Mouse (Mus musculus) layer of hippocampus, adult 8-10 months (tissue): ENCODE results near the gene 4930524B15Rik. TPM values are rescaled to one million over a fixed set of nuclear protein-coding genes. Genes with fewer than 3 reads are reported as not detected.
"Not testable (repeated sequence)": the region's sequence is repeated elsewhere in the genome, so short reads cannot be mapped to it uniquely, and the experiment has no call there.

ENCODE experiments used
- DNase-seq, 2 experiments: peaks; one replicate each; pipeline ENCODE4 v3.0.0; 2022; ENCODE audit warnings: low spot score in 2 of 2
- total RNA-seq, 4 experiments: library from RNA; stranded (reverse); gene quantifications; 2 replicates each; pipeline ENCODE4 v1.2.4; 2022

The 4930524B15Rik gene
- total RNA-seq, 4 experiments from 2014 or later, result 0.16 to 0.22 TPM; not detected in 2

DNA sequence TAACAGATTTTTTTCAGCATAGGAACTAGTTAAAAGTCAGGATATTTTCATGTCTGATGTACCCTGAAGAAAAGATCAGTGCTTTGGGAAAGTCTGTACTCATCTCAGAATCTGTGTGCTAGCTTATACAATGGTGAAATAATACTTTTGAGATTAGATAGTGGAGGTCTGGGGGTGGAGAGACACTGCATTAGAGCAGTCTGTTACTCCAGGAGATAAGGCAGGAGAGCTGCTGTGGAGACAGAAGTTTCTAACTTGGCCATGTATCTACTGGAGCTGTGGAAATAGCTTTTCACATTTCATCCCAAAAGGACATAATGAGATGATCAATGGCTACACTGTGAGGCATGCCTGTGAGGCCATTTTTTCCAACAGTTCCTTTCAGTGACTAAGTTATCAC, 17.9 kb downstream of the 4930524B15Rik start:
- no peak for DNase-seq

DNA sequence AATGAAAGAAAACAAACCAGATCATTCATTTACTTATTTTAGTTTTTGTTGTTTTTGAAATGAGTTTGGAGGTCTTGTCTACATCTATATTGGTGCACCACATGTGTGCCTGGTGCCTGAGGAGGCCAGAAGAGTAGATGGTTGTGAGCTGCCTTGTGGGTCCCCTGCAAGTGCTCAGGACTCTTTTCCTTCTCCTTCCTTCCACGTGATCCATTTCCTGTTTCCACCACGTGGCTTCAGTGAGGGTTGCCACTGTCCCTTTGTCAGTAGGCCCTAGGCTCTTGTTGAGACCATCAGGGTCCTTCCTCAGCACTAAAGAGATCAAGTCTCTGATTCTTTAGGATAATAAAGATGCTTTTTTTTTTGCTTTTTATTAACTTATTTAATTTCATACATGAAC, 19.4 kb downstream of the 4930524B15Rik start:
- no peak for DNase-seq

DNA sequence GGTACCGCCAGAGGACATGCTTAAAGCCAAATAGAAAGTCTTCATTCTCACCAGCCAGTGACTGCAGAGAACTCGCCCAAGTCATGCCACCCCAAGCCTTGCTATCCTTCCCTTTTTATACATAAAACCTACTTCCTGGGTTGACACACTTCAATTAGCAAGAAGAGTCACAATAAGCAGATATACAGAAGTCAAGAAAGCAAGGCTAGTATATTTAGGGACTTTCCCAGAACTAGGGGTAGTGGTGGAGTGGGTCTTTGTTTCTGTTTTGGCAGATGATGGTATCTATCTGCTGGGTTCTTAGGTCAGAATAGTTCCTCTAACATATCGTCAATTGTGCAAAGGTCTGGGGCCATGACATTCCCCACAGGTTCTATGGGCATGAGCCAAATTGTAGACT, 27.1 kb downstream of the 4930524B15Rik start:
- DNase-seq, result no peak

DNA sequence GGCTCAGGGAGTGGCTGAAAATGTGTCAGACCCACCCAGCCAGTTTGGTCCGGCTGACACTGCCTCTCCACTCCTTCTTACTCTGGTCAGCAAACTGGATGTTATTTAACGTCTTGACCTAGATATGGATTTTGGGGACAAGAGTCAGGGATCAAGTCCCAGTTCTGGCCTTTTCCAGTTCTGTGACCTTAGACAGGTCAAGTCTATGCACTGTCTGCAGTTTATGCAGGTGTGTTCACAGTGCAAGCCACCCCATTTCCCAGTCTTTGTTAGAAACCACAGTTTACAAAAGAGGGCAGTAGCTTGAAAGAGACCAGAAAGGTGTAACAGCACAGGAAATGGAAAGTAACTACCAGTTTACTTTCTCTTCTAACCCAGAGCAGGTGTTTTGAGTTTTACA, 34.3 kb downstream of the 4930524B15Rik start:
- DNase-seq, result no peak

DNA sequence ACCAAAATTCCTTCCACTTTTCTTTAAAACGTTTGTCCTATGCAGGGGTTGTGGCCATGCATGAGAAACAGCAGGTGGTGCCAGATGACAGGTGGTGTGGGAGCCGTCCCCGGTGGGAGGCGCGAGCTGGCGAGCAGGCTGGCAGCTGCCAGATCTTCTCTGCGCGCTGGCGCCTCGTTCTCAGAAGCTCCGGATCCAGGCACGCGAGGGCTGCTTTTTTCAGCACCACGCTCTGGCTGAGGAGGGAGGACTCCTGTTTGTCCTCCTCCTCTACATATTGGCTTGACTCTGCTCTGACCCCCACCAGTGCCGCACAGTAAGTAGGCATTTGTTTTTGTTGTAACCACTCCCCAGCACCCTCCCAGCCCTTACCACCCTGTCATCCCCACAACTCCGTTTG, 34.9 kb downstream of the 4930524B15Rik start, which contains the start of gene Nsg2:
Gene Nsg2 (plus strand): TSS at position 183 of the 400 bp plus-strand sequence.
- peak; percentile 87 to 89 for DNase-seq

DNA sequence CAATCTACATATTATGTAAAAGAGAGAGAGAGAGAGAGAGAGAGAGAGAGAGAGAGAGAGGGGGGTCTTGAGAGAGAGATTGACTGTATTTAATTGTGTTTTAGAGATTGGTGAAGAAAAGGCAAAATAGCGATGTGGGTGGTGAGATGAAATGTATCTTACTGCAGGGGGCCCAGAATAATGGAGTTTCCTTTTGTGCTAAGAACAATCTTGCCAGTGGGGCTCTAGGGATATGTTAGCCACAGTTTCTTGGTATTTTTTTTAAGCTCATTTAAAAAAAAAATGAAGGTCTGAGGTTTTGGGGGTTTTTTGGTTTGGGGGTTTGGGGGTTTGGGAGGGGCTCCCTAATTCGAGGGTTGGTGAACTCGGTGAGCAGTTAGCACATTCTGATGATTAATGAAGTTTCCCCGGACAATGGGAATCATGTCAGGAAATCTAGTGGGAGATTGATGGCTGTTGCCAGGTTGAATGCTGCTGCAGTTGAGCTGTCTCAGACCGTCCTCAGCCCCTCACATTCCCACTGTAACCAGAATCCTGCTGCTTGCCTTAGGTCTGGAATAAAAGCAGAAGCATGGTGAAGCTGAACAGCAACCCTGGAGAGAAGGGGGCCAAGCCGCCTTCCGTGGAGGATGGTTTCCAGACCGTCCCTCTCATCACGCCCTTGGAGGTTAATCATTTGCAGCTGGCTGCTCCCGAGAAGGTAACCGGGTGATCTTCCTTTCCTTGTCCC, 36.0 kb downstream of the 4930524B15Rik start:
- DNase-seq, result no peak

DNA sequence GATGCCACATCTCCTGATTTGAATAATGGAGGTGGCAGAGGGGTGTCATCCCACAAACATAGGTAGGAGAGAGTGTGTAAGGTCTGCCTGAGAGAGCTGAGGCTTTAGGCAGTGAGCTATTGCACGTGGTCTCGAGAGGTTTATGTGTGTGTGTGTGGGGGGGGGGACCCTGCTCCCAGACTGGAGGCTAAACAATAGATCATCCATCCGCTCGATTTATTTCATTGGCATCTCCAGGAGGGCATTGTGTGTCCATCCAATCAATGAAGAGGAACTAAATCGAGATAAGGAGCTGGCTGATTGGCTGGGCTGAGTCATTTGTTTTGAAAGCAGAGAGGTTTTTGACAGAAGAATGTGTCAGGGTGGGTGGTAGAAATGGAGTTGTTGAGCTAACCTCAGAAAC, 37.3 kb downstream of the 4930524B15Rik start:
- peak in 1 of 2 experiments; percentile 53 for DNase-seq

DNA sequence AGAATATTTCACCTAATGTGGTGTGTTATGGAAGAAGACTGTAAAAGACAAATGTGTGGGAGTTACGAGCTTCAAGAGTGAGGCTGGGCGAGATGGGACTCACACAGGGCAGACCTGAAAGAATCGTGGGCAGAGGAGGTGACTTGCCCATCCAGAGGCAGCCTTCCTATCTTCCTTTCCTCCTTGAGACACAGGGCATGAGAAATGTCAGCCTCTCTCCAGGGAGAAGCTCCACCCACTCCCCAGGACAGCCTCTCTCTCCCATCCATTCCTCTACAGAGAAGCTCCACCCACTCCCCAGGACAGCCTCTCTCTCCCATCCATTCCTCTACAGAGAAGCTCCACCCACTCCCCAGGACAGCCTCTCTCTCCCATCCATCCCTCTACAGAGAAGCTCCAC, 42.7 kb downstream of the 4930524B15Rik start:
- not testable (repeated sequence) for DNase-seq

DNA sequence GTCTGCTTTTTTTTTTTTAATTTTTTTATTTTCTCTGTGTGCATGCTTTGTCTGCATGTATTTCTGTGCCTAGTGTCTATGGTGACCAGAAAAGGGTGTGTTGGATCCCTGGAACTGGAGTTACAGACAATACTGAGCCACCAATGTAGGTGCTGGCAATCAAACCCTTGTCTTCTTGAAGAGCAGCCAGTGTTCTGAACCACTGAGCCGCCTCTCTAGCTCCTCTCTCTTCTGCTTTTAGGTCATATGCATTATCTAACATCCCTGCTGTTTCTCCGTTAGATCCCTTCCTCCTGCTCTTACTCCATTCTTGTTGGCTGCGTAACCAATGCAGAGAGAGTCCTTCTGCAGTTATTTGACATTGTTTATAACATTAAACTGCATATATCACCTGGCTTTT, 43.5 kb downstream of the 4930524B15Rik start:
- DNase-seq, result no peak

DNA sequence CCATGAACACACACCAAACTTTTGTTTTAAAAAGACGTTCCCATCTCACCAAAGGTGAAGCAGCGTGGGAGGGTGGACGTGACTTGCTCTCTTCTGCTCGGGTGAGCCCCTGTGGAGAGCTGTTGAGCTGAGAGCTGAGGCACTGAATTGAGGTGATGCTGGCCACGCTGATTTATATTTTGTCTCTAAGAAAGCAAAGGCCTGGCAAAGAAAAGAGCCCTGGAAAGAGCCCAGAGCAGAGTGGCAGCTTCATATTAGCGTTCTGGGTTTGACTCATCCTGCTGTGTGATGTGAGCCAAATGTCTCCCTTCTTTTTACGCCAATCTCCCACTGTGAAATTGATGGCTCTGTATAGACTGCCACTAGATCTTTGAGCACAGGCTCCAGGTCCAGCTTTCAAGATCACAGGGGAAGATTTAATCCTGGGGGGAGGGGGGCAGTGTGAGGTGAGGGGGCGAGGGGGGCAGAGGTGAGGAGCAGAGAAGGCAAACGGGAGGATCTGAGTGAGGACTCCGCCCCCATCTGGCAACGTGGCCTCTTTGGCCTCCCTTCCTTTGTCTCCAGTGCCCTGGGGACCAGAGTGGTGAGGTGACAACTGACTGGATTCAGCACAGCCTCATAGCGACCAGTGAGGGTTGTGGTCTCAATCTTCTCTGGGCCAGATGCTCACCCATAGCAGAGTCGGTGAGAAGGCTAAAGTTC, 44.7 kb downstream of the 4930524B15Rik start:
- DNase-seq, result peak in 1 of 2 experiments; percentile 63

DNA sequence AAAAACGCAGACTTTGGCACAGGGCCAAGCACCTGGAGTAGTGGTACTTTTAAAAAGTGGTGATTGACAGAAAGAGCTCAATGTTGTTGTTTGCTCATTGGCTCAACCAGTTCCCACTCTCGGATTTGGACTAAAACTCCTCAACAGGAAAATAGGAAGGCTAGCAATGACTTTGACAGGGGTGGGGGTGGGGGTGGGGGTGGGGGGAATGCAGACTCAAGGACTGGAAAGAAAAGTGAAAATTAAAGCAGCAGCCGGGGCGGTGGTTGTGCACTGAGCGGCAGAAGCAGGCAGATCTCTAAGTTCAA, 45.2 kb downstream of the 4930524B15Rik start:
- DNase-seq, result no peak

DNA sequence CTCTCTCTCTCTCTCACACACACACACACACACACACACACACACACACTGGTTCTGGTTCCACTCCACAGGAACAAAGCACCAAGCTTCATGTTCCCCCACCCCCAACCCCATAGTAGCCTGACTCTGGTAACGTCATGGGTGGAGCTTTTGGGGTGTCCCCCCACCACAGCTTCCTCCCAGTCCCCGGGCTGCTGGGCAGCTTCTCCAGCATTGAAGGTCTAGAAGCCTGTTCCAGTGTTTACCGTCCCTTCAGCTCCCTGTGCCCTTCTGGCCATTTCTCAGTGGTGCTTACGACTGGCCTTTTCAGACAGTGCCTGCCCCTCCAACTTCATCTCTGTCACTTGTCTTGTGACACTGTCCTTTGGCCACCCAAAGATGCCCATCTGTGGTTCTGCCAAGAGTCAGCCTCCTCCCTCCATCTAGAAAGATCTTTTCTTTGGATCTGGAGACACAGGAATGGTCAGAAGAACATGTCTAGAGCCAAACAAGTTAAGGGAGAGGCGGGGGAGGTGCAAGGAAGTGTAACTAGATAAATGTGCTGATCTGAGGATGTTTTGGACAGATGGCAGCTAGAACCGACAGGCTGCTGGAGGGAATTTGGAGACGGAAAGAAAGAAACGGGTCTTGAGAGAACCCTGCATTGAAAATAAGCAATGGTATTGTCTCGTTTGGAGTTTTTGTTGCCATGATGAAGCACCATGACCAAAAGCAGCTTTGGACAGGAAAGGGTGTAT, 46.6 kb downstream of the 4930524B15Rik start:
- DNase-seq, result peak in 1 of 2 experiments; percentile 50

DNA sequence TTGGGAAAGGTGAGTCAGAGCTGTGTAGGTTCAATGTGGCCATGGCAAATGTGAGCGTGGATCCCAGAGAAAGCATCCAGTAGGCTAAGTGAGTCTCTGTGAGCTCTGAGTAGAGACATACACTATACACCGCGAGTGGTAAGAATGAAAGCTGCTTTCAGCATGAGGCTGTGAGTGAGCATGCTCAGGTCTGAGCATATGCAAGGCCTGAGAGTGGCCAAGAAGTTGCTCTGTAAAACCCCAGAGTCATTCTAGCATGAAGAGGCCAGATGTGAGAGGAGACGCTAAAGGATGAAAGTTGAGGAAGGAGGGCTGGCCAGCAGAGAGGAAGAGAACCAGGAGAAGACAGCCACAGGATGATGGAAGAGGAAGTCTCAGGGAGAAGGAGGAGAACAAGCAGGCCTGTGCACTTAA, 47.6 kb downstream of the 4930524B15Rik start:
- DNase-seq, result no peak

DNA sequence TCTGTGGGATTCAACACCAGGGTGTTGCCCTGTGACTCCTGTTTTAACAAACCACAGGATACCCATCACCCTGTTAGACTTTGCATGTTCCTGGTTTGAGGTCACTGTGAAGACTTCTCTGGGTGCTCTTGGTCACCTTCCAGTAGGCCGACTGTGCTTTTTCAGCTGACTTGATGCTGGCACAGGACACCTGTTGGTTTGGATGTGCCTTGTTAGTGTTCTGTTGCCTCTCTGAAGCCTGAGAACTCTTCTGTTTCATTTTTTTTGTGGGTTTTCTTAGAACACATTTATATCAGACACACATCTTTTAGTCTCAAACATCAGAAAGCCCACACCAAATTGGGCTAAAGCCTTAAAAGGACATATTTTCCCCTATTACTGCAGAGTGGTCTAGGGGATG, 48.2 kb downstream of the 4930524B15Rik start:
- no peak for DNase-seq

DNA sequence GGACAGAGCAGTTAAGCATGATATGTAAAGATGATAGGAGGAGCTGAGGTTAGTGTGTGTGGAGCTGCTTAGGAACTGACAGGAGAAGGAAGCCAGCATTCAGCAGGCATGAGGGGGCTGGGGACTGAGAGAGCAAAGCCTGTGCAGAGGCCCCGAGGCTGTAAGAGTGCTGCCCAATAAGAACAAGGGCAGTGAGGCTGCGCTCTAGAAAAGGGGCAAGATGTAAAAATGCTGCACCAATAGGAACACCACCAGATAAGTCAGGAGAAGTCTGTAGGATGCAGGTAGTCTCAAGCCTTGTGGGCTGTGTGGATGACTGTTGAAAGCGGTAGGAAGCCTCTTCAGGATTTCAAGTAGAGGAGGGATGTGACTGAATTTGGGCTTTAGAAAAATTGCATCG, 52.8 kb downstream of the 4930524B15Rik start:
- DNase-seq, result no peak

DNA sequence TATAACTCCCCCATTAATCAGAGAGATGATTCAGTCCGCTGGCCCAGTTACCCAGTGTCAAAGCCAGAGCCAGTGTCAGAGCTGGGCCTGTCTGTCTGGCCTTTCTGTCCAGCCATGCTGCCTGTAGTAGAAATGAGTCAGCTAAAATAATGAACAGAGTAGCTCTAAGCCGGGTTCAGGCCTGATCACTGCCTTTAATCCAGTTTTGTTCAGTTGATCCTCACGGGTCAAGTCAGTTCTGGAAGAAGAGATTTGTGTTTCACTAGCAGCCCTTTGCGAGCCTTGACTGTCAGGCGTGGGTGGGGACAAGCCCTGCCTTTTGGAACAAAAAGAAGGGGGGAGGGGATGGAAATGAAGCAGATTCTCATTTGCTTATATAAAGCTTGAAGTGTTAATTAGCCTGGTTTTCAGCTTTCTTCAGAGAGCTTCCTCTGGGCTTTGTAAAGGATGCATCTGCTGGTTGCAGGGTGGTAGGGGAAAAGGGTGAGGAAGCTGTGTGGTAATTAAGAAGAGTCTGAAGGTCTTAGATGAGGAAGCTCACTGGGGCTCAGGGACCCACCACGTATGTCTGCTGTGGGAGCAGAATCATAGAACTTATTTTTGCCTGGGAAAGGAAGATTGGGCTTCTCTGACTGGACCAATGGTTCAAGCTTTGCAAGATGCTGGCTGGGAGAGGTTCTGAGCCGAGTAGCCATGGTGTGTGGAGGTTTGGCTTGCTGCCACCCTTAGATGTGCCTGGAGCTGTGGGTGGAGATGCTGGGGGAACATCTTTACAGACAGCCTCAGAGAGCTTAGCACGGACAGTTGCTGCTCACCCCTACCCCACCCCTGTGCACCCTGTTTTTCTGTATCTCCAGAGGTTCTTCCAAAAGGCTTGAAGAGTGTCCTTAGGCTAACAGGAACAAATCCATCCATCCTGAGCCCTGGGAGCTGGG, 54.9 kb downstream of the 4930524B15Rik start:
- no peak for DNase-seq

DNA sequence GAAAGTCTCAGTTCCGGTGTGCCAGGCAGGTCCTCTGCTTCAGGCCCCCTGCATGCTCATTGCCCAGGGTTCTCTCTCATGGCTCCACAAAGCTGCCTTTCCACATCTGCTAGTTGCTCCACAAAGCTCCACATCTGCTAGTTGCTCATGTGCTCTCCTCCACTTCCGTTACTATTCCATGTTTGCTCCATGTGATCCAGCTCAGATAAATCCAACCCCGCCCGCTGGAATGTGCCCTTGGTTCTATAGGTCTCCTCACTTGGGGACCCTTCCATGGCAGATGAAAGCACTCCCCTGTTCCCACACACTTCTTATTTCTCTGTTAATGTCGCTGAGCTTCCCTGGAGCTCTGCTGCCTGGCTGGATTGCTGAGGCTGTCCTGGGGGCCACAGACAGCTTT, 61.2 kb downstream of the 4930524B15Rik start:
- DNase-seq, result no peak

DNA sequence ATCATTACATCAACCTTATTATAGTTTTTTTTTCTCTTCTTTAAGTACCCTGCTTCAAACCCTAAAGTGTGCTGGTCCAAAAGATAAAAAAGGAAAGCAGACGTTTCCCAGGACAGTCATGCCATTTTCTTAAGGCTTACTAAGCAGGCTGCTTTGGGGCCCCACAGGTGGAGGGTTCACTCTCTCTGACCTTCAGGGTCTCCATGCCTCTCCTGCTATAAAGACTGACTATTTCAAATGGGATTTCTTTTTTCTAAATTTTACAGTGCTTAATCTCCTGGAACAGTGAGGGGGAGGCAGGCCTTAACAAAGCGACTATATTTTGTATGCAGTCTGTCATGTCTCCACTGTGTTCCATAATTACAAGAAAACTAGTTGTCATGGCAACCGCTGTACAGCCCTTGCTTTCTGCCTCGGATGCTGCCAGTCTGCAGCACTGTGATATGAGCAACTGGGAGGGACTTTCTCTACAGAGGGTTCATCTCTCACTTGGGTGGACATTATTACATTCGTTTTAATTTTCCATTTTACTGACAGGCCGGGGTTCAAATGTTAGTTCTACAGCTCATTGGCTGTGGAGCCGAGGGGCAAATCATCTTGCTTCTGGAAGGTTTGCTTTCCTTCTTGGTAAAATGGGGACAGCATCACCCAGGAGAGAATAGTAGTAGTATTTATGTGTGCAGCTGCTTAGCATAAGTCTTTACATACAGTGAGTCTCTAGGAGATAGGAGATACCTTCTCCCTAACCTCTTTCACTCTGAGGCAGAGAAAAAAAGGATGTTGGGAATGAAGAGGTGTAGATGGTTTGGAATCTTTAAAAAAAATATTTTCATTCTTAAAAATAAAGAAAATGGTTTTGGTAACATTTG, 62.3 kb downstream of the 4930524B15Rik start:
- peak; percentile 56 to 72 for DNase-seq

DNA sequence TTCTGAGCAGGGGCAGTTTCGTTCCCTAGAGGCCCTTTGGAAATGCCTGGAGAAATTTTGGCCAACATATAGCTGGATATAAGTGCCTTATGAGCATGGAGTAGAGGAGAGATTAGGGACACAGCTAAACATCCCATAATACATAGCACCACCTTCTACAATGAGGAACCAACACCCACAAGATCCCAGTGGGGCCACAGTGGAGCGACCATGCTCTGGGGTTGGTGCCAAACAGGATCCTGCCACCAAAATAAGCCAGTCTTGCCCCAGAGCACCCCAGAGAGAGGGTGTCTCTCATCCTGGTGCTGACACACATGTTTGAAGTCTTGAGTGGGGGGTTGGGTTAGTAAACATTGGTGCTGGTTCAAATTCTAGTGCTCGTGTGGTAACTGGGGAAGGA, 63.2 kb downstream of the 4930524B15Rik start:
- no peak for DNase-seq
